Mouse (Mus musculus) myocyte (in vitro differentiated cells): ENCODE data around the gene Hs6st3. TPM values are rescaled to one million over a fixed set of nuclear protein-coding genes. Genes with fewer than 3 reads are reported as not detected.

Experiments used
- H3K27me3 ChIP-seq: one replicate; pipeline ENCODE4 v1.6.1; 2011; ENCODE audit not compliant: control insufficient read depth, insufficient read depth, insufficient read length
- H3K36me3 ChIP-seq: one replicate; pipeline ENCODE4 v1.6.1; 2011; ENCODE audit not compliant: control insufficient read depth, insufficient read depth
- H3K4me2 ChIP-seq: one replicate; pipeline ENCODE4 v1.6.1; 2011; ENCODE audit warnings: low read depth, control low read depth
- H3K4me3 ChIP-seq: one replicate; pipeline ENCODE4 v1.5.1; 2011; ENCODE audit warnings: mild to moderate bottlenecking, control low read depth, moderate library complexity
- H3K79me2 ChIP-seq: one replicate; pipeline ENCODE4 v1.6.1; 2011; ENCODE audit not compliant: control insufficient read depth, insufficient read depth
- H3ac ChIP-seq: one replicate; pipeline ENCODE4 v1.6.1; 2011; ENCODE audit not compliant: control insufficient read depth, insufficient read length
- CEBPB ChIP-seq: IDR thresholded peaks from 2 replicates; pipeline ENCODE4 v1.6.1; 2011; ENCODE audit warnings: mild to moderate bottlenecking, moderate library complexity; ENCODE audit not compliant: poor library complexity, insufficient read depth, severe bottlenecking
- E2F4 ChIP-seq: IDR thresholded peaks from one replicate; pipeline ENCODE4 v1.6.1; 2011; ENCODE audit warnings: mild to moderate bottlenecking, control low read depth, moderate library complexity; ENCODE audit not compliant: insufficient read depth
- MAX ChIP-seq: IDR thresholded peaks from one replicate; pipeline ENCODE4 v1.6.1; 2011; ENCODE audit warnings: low read depth, mild to moderate bottlenecking, control low read depth
- MYOD1 ChIP-seq, 3 experiments: IDR thresholded peaks; one replicate each; pipeline ENCODE4 v1.6.1; 2011; ENCODE audit warnings: control low read depth in 2 of 3, low read depth in 2 of 3, mild to moderate bottlenecking in 2 of 3, moderate library complexity in 1 of 3; ENCODE audit not compliant: insufficient read length in 2 of 3, control insufficient read depth in 1 of 3
- MYOG ChIP-seq, 3 experiments: IDR thresholded peaks; one replicate each; pipeline ENCODE4 v1.6.1; 2011; ENCODE audit warnings: control low read depth in 2 of 3, low read depth in 2 of 3, mild to moderate bottlenecking in 2 of 3; ENCODE audit not compliant: insufficient read length in 2 of 3, control insufficient read depth in 1 of 3, insufficient read depth in 1 of 3
- POLR2A ChIP-seq: IDR thresholded peaks from one replicate; pipeline ENCODE4 v1.6.1; 2011; ENCODE audit warnings: low read depth, mild to moderate bottlenecking, control low read depth, moderate library complexity; ENCODE audit not compliant: insufficient read length
- POLR2AphosphoS2 ChIP-seq: IDR thresholded peaks from one replicate; pipeline ENCODE4 v1.6.1; 2011; ENCODE audit warnings: low read depth, control low read depth; ENCODE audit not compliant: insufficient read length
- REST ChIP-seq: IDR thresholded peaks from one replicate; pipeline ENCODE4 v1.6.1; 2011; ENCODE audit warnings: mild to moderate bottlenecking, control low read depth, moderate library complexity; ENCODE audit not compliant: insufficient read depth, insufficient read length
- SRF ChIP-seq: IDR thresholded peaks from one replicate; pipeline ENCODE4 v1.6.1; 2011; ENCODE audit warnings: low read depth; ENCODE audit not compliant: control insufficient read depth, insufficient read length
- TCF12 ChIP-seq: IDR thresholded peaks from one replicate; pipeline ENCODE4 v1.6.1; 2011; ENCODE audit warnings: mild to moderate bottlenecking, control low read depth; ENCODE audit not compliant: poor library complexity, insufficient read depth, severe bottlenecking
- TCF3 ChIP-seq: IDR thresholded peaks from one replicate; pipeline ENCODE4 v1.6.1; 2011; ENCODE audit warnings: low read depth, control low read depth; ENCODE audit not compliant: insufficient read length
- USF1 ChIP-seq: IDR thresholded peaks from one replicate; pipeline ENCODE4 v1.6.1; 2011; ENCODE audit warnings: low read depth, mild to moderate bottlenecking, control low read depth, moderate library complexity
- polyA plus RNA-seq: library from polyadenylated mRNA; unstranded; fragments of >200 nt; fragmentation: generic; extraction: Trizol; gene quantifications from one replicate; pipeline ENCODE4 v1.2.1, GENCODE M21; 2012; ENCODE audit warnings: missing spikeins

The Hs6st3 gene
- polyA plus RNA-seq, 1 experiment = not detected

GRCm38 (mm10) chr14:119732219-119732618 is 594.1 kb downstream of the Hs6st3 start:
- Histone ChIP-seq H3ac (no peak overlapping the region), H3K4me2 (no peak overlapping the region), H3K36me3 (no peaks in the 10 kb centered on the region), H3K27me3 (no peaks in the 10 kb centered on the region), H3K79me2 (no peaks in the 10 kb centered on the region), H3K4me3 (no peak overlapping the region)
- TF ChIP-seq MAX (no peak), TCF12 (no peak), TCF3 (no peak), E2F4 (no peak), POLR2A (no peak), MYOG (IDR thresholded peaks at IDR 0.05; ENCODE audit: control insufficient read depth in 1 of 3, insufficient read depth in 1 of 3, insufficient read length in 2 of 3, low read depth in 2 of 3) (no peak), CEBPB (no peak), REST (no peak), POLR2AphosphoS2 (no peak), MYOD1 (IDR thresholded peaks at IDR 0.05; ENCODE audit: control insufficient read depth in 1 of 3, insufficient read length in 2 of 3, low read depth in 2 of 3) (no peak)

- Histone ChIP-seq H3K4me3 (no peak overlapping the region), H3ac (no peak overlapping the region), H3K36me3 (no peaks in the 10 kb centered on the region), H3K79me2 (no peaks in the 10 kb centered on the region), H3K27me3 (no peaks in the 10 kb centered on the region), H3K4me2 (no peak overlapping the region)
- TF ChIP-seq USF1 = no peak
- no peak for TF ChIP-seq MYOD1 (IDR thresholded peaks at IDR 0.05; ENCODE audit: control insufficient read depth in 1 of 3, insufficient read length in 2 of 3, low read depth in 2 of 3)
- no peak for TF ChIP-seq TCF12
- TF ChIP-seq POLR2AphosphoS2 = no peak
- no peak for TF ChIP-seq MAX
Observed at GRCm38 (mm10) chr14:119737408-119737961, 599.3 kb downstream of the Hs6st3 start.

- Histone ChIP-seq H3ac (no peak overlapping the region), H3K4me3 (no peak overlapping the region), H3K4me2 (no peak overlapping the region), H3K36me3 (no peaks in the 10 kb centered on the region), H3K27me3 (no peaks in the 10 kb centered on the region), H3K79me2 (no peaks in the 10 kb centered on the region)
- TF ChIP-seq USF1 (no peak), TCF12 (no peak), E2F4 (no peak), CEBPB (no peak), TCF3 (no peak), POLR2AphosphoS2 (no peak), MYOG (IDR thresholded peaks at IDR 0.05; ENCODE audit: control insufficient read depth in 1 of 3, insufficient read depth in 1 of 3, insufficient read length in 2 of 3, low read depth in 2 of 3) (no peak), MYOD1 (IDR thresholded peaks at IDR 0.05; ENCODE audit: control insufficient read depth in 1 of 3, insufficient read length in 2 of 3, low read depth in 2 of 3) (no peak), SRF (no peak)
Observed at GRCm38 (mm10) chr14:119741791-119742190, 603.6 kb downstream of the Hs6st3 start.

GRCm38 (mm10) chr14:119761376-119761775 is 623.2 kb downstream of the Hs6st3 start:
- no peak overlapping the region for H3K4me3 ChIP-seq
- H3K79me2 ChIP-seq = no peaks in the 10 kb centered on the region
- TF ChIP-seq SRF (no peak), MYOD1 (IDR thresholded peaks at IDR 0.05; ENCODE audit: control insufficient read depth in 1 of 3, insufficient read length in 2 of 3, low read depth in 2 of 3) (no peak), CEBPB (no peak), E2F4 (no peak), MYOG (IDR thresholded peaks at IDR 0.05; ENCODE audit: control insufficient read depth in 1 of 3, insufficient read depth in 1 of 3, insufficient read length in 2 of 3, low read depth in 2 of 3) (no peak), REST (no peak), USF1 (no peak), POLR2A (no peak), TCF3 (no peak), POLR2AphosphoS2 (no peak)
- no peak overlapping the region for H3K4me2 ChIP-seq
- H3K36me3 ChIP-seq = no peaks in the 10 kb centered on the region
- no peak overlapping the region for H3ac ChIP-seq
- H3K27me3 ChIP-seq = no peaks in the 10 kb centered on the region

- TF ChIP-seq USF1 = no peak
- TF ChIP-seq REST = no peak
Observed at GRCm38 (mm10) chr14:119772040-119772439, 633.9 kb downstream of the Hs6st3 start.

GRCm38 (mm10) chr14:119776261-119776660 is 638.1 kb downstream of the Hs6st3 start:
- TF ChIP-seq CEBPB (no peak), MYOG (IDR thresholded peaks at IDR 0.05; ENCODE audit: control insufficient read depth in 1 of 3, insufficient read depth in 1 of 3, insufficient read length in 2 of 3, low read depth in 2 of 3) (no peak), POLR2AphosphoS2 (no peak), POLR2A (no peak), TCF12 (no peak), REST (no peak), USF1 (no peak), MAX (no peak), SRF (no peak), MYOD1 (IDR thresholded peaks at IDR 0.05; ENCODE audit: control insufficient read depth in 1 of 3, insufficient read length in 2 of 3, low read depth in 2 of 3) (no peak), TCF3 (no peak), E2F4 (no peak)
- Histone ChIP-seq H3K4me2 (no peak overlapping the region), H3K4me3 (no peak overlapping the region), H3K27me3 (no peaks in the 10 kb centered on the region), H3K36me3 (no peaks in the 10 kb centered on the region), H3K79me2 (no peaks in the 10 kb centered on the region), H3ac (no peak overlapping the region)

More at GRCm38 (mm10) chr14:119772040-119772439, 633.9 kb downstream of the Hs6st3 start:
- H3K36me3 ChIP-seq = no peaks in the 10 kb centered on the region
- H3ac ChIP-seq = no peak overlapping the region
- no peaks in the 10 kb centered on the region for H3K27me3 ChIP-seq
- H3K79me2 ChIP-seq = no peaks in the 10 kb centered on the region
- H3K4me2 ChIP-seq = no peak overlapping the region
- no peak overlapping the region for H3K4me3 ChIP-seq
